Mouse (Mus musculus) midbrain, embryonic 14.5 days (tissue): Measurements from ENCODE around the gene Agbl5. TPM values are rescaled to one million over a fixed set of nuclear protein-coding genes. Genes with fewer than 3 reads are reported as not detected.

Experiments used
- ATAC-seq: fragments of 200-750 bp; cut with Nextera tagmentation; 2 replicates; pipeline ENCODE4 v1.8.0; 2017; ENCODE audit warnings: moderate number of reproducible peaks, moderate library complexity; ENCODE audit not compliant: low FRiP score, low TSS enrichment
- DNase-seq: peaks from one replicate; pipeline ENCODE4 v3.0.0-alpha.2; 2015
- H3K27ac ChIP-seq: fragments of 300-500 bp; sonication (generic); replicated peaks from 2 replicates; pipeline ENCODE4 v1.5.1; 2014; ENCODE audit warnings: mild to moderate bottlenecking, low read depth, low read length, moderate library complexity
- H3K27me3 ChIP-seq: fragments of 300-500 bp; sonication (generic); 2 replicates; pipeline ENCODE4 v1.6.1; 2014; ENCODE audit warnings: low read length, control low read depth, mixed read lengths; ENCODE audit not compliant: control insufficient read depth, insufficient read depth
- H3K36me3 ChIP-seq: fragments of 300-500 bp; sonication (generic); 2 replicates; pipeline ENCODE4 v1.6.1; 2014; ENCODE audit warnings: low read length, control low read depth; ENCODE audit not compliant: control insufficient read depth, insufficient read depth
- H3K4me1 ChIP-seq: fragments of 300-500 bp; sonication (generic); 2 replicates; pipeline ENCODE4 v1.6.1; 2014; ENCODE audit warnings: mild to moderate bottlenecking, antibody characterized with exemption, low read length, control low read depth; ENCODE audit not compliant: control insufficient read depth, insufficient read depth
- H3K4me2 ChIP-seq: fragments of 300-500 bp; sonication (generic); 2 replicates; pipeline ENCODE4 v1.6.1; 2014; ENCODE audit warnings: mild to moderate bottlenecking, low read length, moderate library complexity
- H3K4me3 ChIP-seq: fragments of 300-500 bp; sonication (generic); replicated peaks from 2 replicates; pipeline ENCODE4 v1.5.1; 2014; ENCODE audit warnings: low read depth, low read length
- H3K9ac ChIP-seq: fragments of 300-500 bp; sonication (generic); replicated peaks from 2 replicates; pipeline ENCODE4 v1.6.1; 2014; ENCODE audit warnings: mild to moderate bottlenecking, low read length, moderate library complexity
- H3K9me3 ChIP-seq: fragments of 300-500 bp; sonication (generic); 2 replicates; pipeline ENCODE4 v1.6.1; 2016; ENCODE audit warnings: low read length, control low read depth, mixed read lengths; ENCODE audit not compliant: control insufficient read depth
- WGBS: fragments of 180-500 bp; shearing (Covaris S2); extraction: QIAGEN DNeasy Blood & Tissue Kit; methylation state at CpG from one replicate; pipeline ENCODE4 v1.1.7; 2014; 5-methylcytosine and 5-hydroxymethylcytosine counted together
- polyA plus RNA-seq: library from polyadenylated mRNA; unstranded; fragments of >200 nt; fragmentation: Nextera tagmentation; extraction: Ambion mirVana; gene quantifications from 2 replicates; pipeline ENCODE4 v1.2.1, GENCODE M21; 2014

Agbl5 gene
- polyA plus RNA-seq, 1 experiment from 2014 or later: 27.8 TPM

DNA sequence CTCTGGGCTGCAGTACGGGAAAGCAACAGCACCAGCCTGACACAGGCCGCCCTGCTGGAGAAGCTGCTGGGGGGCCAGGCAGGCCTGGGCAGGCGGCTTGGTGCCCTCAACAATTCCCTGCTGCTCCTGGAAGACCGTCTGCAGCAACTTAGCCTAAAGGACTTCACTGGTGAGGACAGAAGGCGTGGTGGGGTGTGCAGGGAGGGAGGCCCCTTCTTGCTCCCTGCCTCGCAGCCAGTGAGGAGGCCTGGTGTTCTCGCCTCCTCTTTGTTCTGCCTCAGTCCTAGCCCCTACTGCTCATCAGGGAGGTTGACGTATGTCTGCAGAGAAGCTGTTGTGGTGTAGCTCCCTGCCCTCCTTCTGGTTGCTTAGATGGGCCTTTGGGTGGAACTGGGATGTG is 30.2 kb downstream of the Agbl5 start:
- 76% methylated on average over 8 of the region's 8 CpGs for WGBS
- no peaks in the 10 kb centered on the region; the same call in 1 of the 2 replicates for H3K27me3 ChIP-seq
- H3K9ac ChIP-seq: no peak overlapping the region

DNA sequence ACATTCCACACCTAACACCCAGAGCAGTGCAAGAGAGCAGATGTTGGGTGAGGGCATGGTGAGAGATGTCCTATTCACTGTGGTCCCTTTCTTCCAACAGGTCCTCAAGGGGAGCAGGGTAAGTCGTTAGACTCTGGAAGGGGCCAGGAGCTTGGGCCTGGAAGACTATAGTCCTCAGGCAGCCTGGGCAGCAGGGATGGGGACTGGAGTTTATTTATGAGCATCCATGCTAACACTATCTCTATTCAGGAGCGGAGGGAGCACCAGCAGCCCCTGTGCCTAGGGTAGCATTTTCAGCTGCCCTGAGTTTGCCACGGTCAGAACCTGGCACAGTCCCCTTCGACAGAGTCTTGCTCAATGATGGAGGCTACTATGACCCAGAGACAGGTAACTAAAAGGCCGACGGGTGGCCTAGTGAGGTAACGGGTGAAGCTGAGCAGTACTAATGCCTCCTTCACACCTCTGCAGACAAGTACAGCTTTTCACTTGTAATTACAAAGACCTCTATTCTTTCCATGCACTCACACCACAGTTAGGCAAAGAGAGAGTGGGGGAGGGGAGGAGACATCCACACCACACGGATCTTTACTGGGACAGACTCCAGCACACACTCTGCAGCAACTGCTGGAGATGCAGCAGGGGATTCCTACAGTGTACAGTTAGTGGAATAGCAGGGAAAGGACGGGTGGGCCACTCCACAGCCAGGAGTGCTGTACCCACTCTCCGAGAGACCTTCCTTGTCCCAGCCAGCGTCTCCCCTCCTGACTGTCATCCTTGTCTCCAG is 31.5 kb downstream of the Agbl5 start:
- no peak overlapping the region for H3K4me2 ChIP-seq
- WGBS: 74% methylated on average over 11 of the region's 11 CpGs

More for the DNA sequence above, 30.2 kb downstream of the Agbl5 start:
- no peak overlapping the region for H3K4me2 ChIP-seq
- DNase-seq: no peak
- no peak overlapping the region for H3K4me3 ChIP-seq
- H3K36me3 ChIP-seq: no peaks in the 10 kb centered on the region
- no peak for ATAC-seq
- no peaks in the 10 kb centered on the region for H3K9me3 ChIP-seq
- peaks cover 13% of the 10 kb centered on the region for H3K4me1 ChIP-seq
- no peak overlapping the region for H3K27ac ChIP-seq

DNA sequence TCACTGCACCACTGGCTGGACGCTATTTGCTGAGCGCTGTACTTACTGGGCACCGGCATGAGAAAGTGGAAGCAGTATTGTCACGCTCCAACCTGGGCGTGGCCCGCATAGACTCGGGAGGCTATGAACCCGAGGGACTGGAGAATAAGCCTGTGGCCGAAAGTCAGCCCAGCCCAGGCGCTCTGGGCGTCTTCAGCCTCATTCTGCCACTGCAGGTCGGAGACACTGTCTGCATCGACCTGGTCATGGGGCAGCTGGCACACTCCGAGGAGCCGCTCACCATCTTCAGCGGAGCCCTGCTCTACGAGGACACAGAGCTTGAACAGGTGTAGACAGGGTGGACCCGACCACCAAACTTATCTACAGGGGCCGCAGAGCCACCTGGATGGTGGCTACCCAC is 32.1 kb downstream of the Agbl5 start:
- Histone ChIP-seq H3K9me3 (no peaks in the 10 kb centered on the region), H3K9ac (no peak overlapping the region), H3K4me2 (peak overlapping the region; percentile 81; the same call in 1 of the 2 replicates), H3K27me3 (no peaks in the 10 kb centered on the region; the same call in 1 of the 2 replicates), H3K36me3 (no peaks in the 10 kb centered on the region), H3K4me3 (no peak overlapping the region), H3K27ac (no peak overlapping the region), H3K4me1 (peaks cover 11% of the 10 kb centered on the region)
- ATAC-seq (no peak), DNase-seq (no peak)
- 59% methylated on average over 19 of the region's 19 CpGs for WGBS

More for the DNA sequence above, 31.5 kb downstream of the Agbl5 start:
- Histone ChIP-seq H3K9ac (no peak overlapping the region), H3K4me3 (no peak overlapping the region), H3K27me3 (no peaks in the 10 kb centered on the region; the same call in 1 of the 2 replicates), H3K27ac (no peak overlapping the region), H3K9me3 (no peaks in the 10 kb centered on the region), H3K36me3 (no peaks in the 10 kb centered on the region), H3K4me1 (peaks cover 13% of the 10 kb centered on the region)
- ATAC-seq (no peak), DNase-seq (peak; percentile 13)

DNA sequence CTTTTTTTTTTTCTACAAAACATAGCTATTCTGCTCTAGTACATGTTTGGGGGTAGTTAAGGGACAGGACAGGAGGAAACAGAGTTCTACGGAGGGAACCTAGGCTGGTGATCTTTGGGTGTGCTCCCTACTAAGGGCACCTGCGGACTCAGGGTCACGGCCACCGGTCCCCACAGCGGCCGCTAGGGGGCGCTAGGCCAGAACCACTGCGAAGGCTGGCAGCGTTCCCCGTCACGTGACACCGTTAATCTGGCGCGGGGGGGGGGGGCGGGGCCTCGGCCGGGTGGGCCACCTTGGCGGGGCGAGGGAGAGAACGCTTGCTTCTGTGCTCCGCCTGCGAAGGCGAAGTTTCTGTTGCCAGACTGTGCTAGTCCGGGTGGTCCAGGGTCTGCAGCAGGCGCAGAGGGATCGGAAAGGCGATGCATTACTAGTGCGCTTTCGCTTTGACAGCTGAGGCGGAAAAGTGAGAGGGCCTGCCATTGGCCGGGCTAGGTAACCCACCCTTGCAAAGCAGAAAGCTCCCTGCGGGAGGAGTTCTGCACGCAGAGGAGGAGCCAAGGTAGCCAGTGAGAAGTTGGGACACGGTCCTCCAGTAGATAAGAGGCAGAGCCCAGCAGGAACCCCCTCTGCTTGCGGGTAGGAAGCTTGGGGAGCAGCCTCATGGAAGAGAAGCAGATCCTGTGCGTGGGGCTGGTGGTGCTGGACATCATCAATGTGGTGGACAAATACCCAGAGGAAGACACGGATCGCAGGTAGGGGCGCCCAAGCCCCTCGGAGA is 33.0 kb downstream of the Agbl5 start, which contains the start of gene Khk:
Gene Khk (plus strand): TSS at position 176 of the 778 bp plus-strand sequence.
- H3K4me3 ChIP-seq: peak within 1 kb of the TSS; percentile 42
- DNase-seq (peak; percentile 95), ATAC-seq (peak; percentile 73)
- H3K27ac ChIP-seq: peak within 1 kb of the TSS; percentile 45; the same call in 1 of the 2 replicates
- H3K9me3 ChIP-seq: no peaks in the 10 kb centered on the region
- peaks cover 9% of the 10 kb centered on the region for H3K4me1 ChIP-seq
- peak within 1 kb of the TSS; percentile 81 for H3K4me2 ChIP-seq
- no peaks in the 10 kb centered on the region for H3K36me3 ChIP-seq
- under 1% methylated on average over 39 of the region's 40 CpGs for WGBS
- H3K9ac ChIP-seq: peak within 1 kb of the TSS; percentile 64
- H3K27me3 ChIP-seq: no peaks in the 10 kb centered on the region; the same call in 1 of the 2 replicates

DNA sequence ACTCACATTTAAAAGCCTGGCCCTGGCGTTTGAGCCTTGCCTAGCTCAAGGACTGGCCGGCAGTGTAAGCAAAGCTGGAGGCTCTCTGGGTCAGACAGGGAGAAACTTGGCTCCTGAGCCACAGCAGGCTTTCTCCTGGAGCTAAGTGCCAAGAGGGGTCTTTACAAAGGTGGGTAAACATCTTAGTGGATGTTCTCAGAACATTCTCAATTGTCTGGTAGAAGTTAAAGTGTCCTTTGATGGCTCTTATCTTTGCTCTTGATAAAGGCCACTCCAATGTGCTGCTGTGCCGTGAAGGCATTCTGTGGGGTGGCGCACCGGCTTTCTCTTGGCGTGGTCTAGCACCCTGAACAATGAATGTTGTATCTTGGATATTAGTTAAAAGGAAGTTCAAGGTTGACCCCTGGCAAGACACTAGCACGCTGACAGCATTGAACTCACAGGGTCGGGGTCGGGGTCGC is 34.1 kb downstream of the Agbl5 start:
- 76% methylated on average over 10 of the region's 10 CpGs for WGBS
- H3K36me3 ChIP-seq: no peaks in the 10 kb centered on the region

DNA sequence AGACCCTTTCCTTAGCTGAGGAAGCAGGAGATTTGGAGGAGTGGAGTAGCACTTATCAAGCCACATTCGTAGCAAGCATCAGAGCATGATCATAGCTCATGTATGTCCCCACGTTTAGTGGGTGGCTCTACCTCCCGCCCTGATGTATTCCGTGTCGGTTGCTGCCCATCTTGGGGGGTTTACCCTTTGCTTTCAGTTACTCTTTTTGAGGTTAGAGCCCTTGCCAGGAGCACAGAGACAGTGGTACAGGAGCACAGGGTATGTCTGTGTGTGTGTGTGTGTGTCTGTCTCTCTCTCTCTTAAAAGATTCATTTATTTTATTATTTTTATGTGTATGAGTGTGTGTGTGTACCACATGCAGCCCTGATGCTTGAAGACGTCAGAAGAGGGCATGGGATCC is 34.6 kb downstream of the Agbl5 start:
- no peak overlapping the region for H3K9ac ChIP-seq
- no peak overlapping the region for H3K4me2 ChIP-seq
- no peak overlapping the region for H3K4me3 ChIP-seq
- H3K27ac ChIP-seq: no peak overlapping the region
- 88% methylated on average over 6 of the region's 6 CpGs for WGBS
- DNase-seq (no peak), ATAC-seq (no peak)
- no peaks in the 10 kb centered on the region for H3K36me3 ChIP-seq
- no peaks in the 10 kb centered on the region; the same call in 1 of the 2 replicates for H3K27me3 ChIP-seq
- H3K9me3 ChIP-seq: no peaks in the 10 kb centered on the region
- peaks cover 14% of the 10 kb centered on the region for H3K4me1 ChIP-seq

More for the DNA sequence above, 34.1 kb downstream of the Agbl5 start:
- DNase-seq (no peak), ATAC-seq (no peak)
- Histone ChIP-seq H3K27ac (no peak overlapping the region), H3K4me1 (peaks cover 9% of the 10 kb centered on the region), H3K4me3 (peak overlapping the region; percentile 42), H3K4me2 (peak overlapping the region; percentile 81), H3K9me3 (no peaks in the 10 kb centered on the region), H3K27me3 (no peaks in the 10 kb centered on the region; the same call in 1 of the 2 replicates), H3K9ac (peak overlapping the region; percentile 64; the same call in 1 of the 2 replicates)

DNA sequence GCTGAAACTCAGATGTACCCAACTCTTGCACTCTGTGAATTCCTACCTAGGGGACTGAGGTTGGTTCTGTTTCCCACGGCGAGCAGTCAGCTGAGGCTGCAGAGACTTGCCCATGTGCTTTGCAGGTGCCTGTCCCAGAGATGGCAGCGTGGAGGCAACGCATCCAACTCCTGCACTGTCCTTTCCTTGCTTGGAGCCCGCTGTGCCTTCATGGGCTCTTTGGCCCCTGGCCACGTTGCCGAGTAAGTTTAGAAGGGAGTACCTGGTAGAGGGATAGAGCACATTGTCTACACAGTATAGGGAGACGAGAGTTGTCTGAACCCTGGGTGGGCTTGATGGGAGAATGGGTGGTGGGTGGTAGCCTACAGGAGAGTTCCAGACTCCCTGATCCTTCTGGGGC is 36.1 kb downstream of the Agbl5 start:
- Histone ChIP-seq H3K27me3 (no peaks in the 10 kb centered on the region; the same call in 1 of the 2 replicates), H3K4me2 (no peak overlapping the region), H3K36me3 (no peaks in the 10 kb centered on the region), H3K9me3 (no peaks in the 10 kb centered on the region), H3K27ac (no peak overlapping the region), H3K9ac (no peak overlapping the region), H3K4me1 (peaks cover 15% of the 10 kb centered on the region), H3K4me3 (no peak overlapping the region)
- 79% methylated on average over 8 of the region's 8 CpGs for WGBS
- ATAC-seq: no peak
- no peak for DNase-seq

DNA sequence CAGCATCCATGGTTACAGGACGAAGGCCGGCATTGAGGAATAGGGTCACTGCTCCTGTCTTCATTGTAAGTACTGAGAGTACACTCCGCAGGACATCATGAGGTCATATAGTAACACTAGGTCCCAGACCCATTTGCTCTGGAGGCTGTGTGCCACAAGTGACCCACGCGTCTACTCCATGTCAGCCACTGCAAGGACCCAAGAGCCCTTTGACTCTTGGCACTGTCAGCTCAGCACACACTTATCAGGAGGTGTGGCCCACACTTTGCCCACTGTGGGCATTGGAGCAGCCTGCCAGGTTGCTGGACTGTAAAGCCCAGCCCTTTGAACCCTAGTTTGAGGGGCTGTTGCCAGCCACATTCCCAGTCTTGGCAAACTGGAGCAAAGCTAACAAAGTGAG is 36.7 kb downstream of the Agbl5 start:
- no peak for ATAC-seq
- Histone ChIP-seq H3K4me2 (no peak overlapping the region), H3K4me1 (peaks cover 15% of the 10 kb centered on the region), H3K27me3 (no peaks in the 10 kb centered on the region; the same call in 1 of the 2 replicates), H3K4me3 (no peak overlapping the region), H3K9ac (no peak overlapping the region), H3K36me3 (no peaks in the 10 kb centered on the region), H3K9me3 (no peaks in the 10 kb centered on the region), H3K27ac (no peak overlapping the region)
- 93% methylated on average over 5 of the region's 5 CpGs for WGBS
- no peak for DNase-seq
